Mouse (Mus musculus): ENCODE results near the gene Tpst2. TPM values are rescaled to one million over a fixed set of nuclear protein-coding genes. Genes with fewer than 3 reads are reported as not detected.
A peak's percentile ranks its signal among the peaks of the same experiment; 100 is the strongest.

The Tpst2 gene
- 243 and 387 TPM in 2 replicates for polyA plus RNA-seq (2012; rRNA removed)

DNA sequence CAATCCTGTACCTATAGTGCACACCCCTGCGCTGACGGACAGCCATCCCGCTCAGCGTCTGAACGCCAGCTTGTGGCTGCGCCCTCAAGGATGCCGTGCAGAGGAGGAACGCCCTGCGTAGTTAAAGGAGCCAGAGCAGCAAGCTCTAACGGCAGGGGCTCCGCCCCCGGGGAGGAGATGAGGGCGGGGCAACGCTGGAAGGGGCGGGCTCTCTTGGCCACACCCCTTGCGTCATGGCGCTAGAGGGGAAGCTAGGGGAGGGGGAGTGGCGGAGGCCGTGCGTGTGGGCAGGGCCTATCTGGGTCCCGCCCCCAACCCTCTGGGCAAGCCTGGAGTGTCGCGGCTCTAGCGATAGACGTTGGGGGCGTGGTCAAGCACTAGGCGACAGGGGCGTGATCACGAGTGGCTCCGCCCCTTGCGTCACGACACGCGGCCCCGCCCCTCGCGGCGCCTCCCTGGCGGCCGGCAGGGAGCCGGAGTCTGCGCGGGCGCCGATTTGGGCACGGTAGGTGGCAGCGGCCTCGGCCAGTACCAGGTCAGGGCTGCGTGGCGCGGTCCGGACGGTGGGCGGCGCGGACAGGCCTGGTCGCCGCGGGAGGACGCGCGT is at the start of gene Tpst2:
Gene Tpst2 (plus strand): TSS at position 425 of the 607 bp plus-strand sequence.
- DNase-seq (ENCODE audit: low read depth) = peak; percentile 55

DNA sequence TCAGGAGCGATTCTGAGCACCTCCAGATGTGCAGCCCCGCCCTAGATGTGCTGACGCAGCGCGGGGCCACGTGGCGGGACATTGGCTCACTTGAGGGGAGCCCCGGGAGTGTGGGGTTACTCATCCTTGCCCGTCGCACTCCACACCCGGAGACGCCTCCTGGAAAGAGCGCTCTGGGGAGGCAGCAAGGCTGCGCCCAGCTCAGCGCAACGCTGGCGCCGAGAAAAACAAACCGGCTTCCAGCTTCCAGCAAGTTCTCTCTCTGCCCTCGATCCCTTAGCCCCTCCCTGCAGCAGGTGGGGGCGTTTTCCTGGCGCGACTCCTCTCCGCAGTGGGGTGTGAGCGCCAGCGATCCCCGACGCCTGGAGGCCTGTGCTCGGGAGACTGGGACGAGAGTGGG is 49.1 kb upstream of the Tpst2 start:
- DNase-seq (ENCODE audit: low read depth) = no peak

DNA sequence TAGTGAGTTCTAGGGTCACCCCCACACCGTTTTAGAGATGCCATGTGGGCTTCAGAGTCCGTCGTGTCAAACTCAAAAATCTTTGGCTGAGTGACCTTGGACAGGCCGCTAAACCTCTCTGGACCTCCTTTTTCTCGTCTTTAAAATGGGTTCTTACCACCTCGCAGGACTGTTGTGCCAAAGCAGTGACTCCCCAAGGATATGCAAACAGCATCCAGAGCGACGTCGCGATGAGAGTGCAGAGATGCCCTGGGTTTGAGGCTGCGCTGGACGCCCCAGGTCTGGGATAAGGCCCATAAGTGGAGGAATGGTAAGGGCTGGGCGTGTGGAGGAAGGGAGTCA is 48.6 kb upstream of the Tpst2 start:
- DNase-seq (ENCODE audit: low read depth) = no peak

DNA sequence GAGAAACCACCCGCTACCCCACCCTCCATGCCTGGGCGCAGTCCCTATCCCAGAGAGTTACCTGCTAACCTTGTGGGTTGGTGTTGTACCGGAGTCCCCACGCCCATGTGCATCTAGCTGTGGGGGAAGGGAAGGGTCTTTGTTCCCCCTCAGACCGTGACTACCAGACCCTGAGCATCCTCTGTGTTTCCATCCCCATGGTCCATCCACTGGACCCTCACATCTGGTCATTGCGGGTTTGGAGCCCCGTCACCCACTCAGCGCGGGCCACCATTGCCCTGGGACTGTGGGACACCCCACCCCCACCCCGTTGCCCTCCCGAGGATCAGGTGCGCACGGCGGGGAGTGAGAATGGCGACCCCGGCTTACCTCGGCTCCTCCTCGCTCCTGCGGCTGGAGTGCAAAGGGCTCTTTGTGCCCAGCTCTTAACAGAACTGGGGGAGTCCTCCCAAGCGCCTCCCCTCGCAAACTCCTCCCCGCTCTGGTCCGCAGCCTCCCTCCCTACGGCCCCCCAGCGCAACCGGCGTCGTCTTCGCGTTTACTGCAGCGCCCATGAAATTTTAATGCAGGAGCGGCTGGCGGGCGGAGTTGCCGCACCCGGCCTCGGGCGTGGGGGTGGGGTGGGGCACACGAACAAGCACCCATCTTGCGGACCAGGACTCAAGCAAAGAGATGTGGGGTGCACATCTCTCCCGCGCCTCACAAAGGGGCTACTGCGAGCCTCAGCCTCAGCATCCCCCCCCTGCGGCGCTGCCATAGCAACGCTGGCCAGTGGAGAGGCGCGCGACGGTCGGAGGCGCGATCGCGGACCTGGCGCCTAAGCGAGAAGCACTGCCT is 48.0 kb upstream of the Tpst2 start:
- no peak for DNase-seq (ENCODE audit: low read depth)

DNA sequence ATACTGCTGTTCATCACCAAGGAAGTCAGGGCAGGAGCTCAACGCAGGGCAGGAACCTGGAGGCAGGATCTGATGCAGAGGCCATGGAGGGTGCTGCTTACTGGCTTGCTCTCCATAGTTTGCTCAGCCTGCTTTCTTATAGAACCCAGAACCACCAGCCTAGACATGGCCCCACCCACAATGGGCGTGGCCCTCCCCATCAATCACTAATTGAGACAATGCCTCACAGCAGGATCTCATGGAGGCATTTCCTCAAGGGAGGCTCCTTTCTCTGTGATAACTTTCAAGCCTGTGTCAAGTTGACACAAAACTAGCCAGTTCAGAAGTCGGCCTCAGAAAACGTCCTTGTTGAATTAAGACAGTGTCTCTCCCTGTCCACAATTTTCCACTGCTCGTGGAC is 40.7 kb upstream of the Tpst2 start:
- DNase-seq (ENCODE audit: low read depth) = no peak

DNA sequence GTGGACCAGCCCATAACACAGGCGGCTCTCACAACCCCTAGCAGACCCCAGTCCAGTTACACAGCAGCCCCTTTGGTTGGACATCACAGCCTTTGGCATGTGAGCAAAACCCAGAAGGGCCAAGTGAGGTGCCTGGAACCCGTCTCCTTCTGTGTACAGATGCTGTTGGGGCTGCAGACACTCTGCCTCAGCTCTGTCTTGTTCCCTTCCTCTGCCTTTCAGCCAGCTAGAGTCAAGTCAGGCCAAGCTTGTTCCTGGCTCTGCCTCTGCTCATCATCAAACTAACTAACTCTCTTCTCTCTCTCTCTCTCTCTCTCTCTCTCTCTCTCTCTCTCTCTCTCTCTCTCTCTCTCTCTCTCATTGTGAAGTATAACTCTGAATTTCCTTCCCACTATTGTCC is 39.9 kb upstream of the Tpst2 start:
- no peak for DNase-seq (ENCODE audit: low read depth)

DNA sequence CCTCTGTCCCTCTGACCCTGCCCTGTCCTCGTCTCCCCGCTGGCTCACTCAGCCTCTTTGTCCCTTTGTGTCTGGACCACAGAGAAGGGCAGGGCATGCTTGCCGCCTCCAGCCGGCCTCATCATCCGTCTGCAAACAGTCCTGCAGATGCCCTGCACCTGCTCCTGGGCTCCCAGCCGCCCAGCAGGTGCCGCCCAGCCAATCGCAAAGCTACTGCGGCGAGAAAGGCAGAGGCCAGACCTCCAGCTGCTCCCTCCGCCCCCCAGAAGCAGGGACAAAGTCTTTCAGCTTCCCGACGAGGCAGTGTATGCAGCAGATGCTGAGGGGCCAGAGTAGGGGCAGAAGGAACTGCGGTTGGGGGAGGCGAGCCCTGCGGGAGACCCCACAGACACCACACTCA is 39.1 kb upstream of the Tpst2 start:
- no peak for DNase-seq (ENCODE audit: low read depth)

DNA sequence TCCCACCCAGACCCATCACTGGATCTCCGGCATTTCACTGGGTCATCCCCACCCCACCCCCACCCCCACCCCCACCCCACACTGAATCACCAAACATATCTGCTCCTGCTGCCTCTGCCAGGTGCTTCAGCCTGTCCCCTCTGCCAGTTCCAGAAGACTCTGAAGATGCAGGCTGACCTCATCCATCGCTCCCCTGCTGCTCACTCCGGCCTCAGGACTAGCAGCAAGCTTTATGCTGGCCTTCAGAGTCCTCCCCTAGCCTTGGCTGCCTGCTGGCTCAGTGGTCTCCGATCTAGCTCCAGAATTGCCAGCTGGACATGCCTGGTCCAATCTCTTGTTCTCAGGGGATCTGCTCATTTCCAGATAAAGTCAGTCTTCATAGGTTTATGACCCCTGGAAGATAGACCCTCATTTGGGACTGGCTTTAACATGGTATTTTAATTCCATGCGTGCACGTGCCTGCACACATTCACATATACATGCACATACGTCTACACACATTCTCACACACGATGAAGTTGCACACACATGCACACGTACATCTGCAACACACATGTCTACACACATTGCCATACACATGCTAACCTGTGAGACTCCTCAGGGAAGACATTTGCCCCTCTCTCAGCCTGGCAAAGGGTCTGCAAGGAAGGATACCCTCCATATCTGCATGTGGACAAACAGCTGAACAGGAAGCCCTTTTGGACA is 38.5 kb upstream of the Tpst2 start:
- DNase-seq (ENCODE audit: low read depth) = no peak

DNA sequence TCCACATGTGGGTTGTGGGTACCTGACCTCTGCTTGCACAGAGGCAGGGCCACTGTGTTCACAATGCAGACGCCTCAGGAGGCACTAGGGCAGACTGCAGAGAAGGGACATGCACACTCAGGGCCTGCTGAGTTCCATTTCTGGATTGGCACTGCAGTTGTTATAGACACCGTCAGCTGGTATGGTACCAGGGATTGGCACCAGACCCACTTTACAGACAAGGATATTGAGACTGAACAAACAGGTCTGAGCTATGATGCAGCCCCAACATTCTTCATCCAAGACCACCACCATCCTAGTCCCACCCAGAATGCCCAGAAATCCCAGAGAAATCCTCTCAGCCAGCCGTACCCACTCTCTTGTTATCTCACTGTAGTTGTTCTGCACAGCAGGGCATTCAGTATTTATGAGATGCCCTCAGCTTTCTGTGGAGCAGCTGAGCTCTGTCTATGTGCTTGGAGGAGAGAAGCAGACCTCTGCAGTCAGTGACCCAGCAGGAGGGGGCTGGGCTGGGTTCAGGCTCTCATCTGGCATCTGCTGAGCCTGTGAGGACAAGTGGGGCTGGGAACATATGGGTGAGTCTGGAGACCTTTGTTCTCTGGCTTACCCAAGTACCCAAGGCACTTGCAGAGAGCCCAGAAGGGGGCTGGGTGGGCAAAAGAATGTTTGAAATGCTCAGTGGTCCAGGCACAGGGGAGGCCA is 37.6 kb upstream of the Tpst2 start:
- DNase-seq (ENCODE audit: low read depth) = no peak

DNA sequence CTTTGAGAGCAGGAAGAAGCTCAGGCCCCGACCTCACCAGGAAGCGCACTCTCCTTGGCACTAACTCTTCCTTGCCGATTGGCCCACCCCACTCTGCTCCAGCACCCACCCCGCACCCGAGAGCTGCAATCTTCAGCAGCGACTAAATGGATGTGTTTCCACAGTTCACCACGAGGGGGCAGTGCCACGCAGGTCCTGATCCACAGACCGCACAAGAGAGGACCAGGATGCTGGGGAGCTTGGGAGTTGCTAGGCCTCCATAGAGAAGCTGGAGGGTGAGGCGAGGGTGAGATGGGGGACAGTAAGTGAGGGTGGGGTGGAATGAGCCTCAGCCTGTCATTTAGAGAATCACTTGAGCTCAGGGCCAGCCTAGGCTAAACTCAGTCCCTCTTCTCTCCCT is 35.7 kb upstream of the Tpst2 start:
- peak; percentile 5 for DNase-seq (ENCODE audit: low read depth)

DNA sequence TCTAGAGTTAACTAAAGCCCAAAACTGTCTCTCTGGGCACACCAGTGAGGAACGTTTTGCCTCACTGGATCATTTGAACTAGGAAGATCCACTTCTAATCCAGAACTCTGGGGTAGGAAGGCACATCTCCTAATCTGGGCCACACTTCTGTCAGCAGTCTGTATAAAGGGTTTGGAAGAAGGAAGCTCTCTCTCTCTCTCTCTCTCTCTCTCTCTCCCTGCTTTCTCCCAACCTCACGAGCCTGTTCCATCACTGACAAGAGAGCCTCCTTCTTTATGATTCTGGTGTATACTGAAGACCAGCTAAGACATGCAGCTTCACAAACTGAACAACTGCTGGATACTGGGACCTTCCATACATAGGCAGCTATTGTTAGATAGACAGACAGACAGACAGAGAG is 34.6 kb upstream of the Tpst2 start:
- no peak for DNase-seq (ENCODE audit: low read depth)

DNA sequence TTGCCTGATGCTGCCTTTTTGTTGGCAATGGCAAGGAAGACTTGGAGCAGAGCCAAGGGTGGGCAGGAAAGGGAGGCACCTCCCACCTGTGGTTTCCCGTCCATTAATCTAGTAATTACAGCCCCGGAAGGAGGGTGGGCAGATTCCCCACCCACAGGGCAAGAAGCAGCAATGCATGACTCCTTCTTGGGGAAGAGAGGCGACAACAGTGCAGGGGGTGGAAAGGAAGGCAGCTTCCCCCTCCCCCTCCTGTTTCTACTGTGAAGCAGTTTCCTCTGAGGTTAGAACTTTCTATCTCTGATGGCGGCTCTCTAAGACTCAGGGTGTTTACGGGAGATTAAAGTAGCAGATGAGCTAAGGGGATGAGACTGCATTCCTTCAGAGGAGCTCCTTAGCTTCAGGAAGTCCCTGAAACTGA is 34.1 kb upstream of the Tpst2 start:
- no peak for DNase-seq (ENCODE audit: low read depth)

DNA sequence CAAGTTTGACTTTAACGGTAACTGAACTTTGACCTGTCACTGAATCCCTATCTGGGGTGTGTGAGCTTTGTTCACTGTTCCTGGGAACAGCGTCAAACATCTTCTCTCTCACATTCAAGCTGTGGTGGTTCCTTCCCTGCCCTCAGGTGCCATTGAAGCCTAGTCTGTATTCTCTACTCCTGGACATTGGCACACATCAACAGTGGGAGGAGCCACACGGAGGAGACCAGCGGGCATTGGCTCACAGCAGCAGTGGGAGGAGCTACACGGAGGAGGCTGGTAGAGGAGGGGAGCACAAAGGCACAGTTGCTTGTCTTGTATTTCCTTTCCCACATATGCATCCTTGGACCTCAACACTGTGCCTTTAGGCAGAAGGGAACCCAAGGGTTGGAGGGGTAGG is 33.5 kb upstream of the Tpst2 start:
- DNase-seq (ENCODE audit: low read depth) = no peak

DNA sequence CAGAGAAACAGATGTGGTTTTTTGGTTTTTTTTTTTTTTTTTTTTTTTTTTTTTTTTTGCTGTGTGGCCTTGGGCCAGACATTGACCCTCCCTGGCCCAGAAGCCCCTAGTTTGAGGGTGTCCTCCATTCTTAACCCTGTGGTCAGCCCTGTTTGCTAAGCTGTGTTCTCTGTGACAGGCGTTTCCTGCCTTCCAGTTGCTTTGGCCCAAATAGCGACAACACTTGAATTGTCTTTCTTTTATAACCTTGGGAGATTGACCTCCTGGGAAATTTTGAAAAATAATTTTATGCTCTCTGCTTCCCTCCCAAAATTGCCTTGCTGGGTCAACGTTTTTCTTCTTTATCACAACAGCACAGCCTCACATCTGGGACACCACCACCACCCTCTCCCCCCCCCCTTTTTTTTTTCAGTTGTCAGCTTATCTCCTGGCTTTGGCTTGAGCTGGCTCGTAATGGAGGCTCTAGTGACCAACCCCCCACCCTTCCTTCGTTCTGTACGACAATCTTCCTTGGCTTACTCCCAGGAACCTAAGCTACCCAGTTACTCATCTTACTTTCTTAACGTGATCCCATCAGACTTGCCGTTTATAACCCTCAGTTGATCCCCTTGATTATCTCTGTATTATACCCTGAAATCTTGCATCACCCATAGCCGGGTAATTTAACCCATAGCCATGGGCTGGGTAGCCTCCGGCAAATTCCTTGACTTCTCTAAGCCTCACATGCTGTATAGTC is 32.8 kb upstream of the Tpst2 start:
- no peak for DNase-seq (ENCODE audit: low read depth)

DNA sequence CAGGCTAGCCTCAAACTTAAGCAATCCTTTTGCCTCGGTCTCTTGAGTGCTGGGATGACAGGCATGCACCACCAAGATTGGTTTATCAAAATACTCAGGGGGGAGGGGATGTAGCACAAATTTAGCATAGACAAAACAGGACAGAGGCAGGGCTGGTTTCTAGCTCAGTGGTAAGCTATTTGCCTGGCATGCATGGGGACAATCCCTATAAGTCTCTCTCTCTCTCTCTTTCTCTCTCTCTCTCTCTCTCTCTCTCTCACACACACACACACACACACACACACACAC is 32.3 kb upstream of the Tpst2 start:
- no peak for DNase-seq (ENCODE audit: low read depth)

DNA sequence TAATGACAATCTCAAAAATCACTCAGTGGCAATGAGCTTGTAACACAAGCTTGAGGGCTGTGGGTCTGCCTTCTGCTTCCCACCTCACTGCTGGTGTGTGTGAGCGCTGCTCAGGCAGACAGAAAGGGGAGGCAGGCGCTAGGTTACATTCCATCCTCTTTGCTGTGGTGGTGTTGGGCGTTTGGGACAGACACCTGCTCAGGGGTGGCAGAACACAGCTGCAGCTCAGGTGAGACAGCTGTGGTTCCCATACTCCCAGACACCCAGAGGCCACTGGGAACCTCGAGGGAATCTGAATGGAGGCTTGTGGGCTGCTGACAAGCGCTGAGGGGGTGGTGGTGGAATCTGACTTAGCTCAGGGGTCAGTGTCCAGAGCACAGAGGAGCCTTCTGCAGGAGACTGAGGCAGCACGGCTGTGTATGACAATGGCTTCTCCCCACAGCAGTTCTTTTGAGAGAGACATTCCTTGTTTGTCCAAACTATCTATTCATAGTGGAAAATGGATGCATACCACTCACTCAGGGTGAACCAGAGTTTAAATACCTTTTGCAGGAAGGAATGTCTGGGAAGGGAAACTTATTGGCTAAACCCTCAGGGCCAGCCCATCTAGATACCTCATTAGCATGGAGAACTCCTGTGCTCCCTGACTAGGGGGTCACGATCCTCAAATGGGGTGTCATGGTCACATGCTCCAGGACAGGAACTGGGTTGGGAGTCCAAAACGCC is 31.4 kb upstream of the Tpst2 start:
- no peak for DNase-seq (ENCODE audit: low read depth)

DNA sequence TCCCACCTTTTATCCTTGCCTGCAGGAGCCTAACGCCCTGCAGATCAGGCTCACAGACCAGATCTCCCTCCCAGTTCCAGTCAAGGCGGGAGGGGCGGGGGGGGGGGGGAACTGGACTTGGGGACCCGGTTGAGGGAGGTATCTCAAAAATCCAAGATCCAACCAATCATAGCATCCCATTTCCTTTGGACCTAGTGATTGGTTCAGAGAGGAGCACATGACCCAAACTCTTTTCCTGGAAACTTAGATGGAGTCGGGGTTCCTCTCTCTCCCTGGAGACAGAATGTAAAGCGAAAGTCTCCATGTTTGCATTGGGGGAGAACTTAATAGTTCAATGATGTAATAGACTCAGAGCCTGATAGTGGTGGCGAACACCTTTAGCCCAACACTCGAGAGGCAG is 29.1 kb upstream of the Tpst2 start:
- no peak for DNase-seq (ENCODE audit: low read depth)

DNA sequence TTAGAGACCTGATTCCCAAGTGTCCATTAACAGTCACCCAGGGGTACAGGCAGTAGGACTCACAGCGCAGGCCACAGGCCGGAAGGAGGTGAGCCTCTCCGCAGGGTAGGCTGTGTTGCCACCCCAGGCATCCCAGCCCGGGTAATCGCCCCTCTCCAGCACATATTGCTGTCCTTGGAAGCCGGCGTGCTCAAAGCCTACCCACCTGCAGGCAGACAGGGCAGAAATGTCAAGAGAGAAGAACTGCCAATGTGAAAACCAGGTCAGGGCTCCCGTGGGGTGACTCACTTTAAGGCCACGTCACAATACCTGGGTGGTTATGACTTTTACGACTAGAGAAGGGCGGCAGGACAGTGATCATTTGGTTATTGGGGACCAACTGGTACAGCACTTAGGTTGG is 27.4 kb upstream of the Tpst2 start:
- DNase-seq (ENCODE audit: low read depth) = no peak

DNA sequence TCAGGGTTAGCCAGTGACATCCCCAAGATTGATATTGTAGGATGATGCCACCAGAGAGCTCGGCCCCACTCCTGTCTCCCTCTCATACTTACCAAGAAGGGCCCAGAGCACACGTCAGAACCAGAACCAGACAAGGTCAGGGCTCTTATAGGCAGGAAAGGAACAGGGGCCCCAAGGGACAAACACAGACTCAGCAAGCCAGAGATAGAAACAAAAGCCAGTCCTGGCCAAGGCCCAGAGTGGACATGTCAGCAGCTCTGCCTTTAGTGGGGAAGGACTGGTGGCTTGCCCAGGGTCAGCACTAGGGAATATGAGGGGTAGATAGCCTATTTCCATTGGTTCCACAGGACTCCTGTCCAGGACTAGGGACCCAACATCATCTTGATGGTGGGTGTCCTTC is 24.1 kb upstream of the Tpst2 start, which contains the start of gene Cryba4:
Gene Cryba4 (minus strand): TSS at position 119 of the 400 bp plus-strand sequence.
- DNase-seq (ENCODE audit: low read depth) = no peak

DNA sequence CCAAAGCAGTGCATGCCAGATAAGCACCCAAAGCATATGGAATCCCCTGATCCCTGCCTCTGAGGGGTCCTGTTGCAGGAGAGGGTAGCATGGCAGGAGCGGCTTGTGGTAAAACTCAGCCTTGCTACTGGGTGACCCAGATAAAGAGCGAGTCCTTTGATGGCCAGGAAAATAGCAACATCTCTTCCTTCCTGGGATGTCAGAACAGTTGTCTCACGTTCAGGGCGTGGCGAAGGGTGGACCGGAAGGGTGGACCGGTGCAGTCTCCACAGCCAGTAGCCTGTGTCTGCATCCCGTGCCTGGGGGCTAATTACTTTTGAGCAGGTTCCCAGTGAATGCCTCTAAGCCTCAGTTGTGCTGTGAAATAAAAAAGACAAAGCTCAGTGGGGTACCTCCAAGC is 23.3 kb upstream of the Tpst2 start:
- no peak for DNase-seq (ENCODE audit: low read depth)

DNA sequence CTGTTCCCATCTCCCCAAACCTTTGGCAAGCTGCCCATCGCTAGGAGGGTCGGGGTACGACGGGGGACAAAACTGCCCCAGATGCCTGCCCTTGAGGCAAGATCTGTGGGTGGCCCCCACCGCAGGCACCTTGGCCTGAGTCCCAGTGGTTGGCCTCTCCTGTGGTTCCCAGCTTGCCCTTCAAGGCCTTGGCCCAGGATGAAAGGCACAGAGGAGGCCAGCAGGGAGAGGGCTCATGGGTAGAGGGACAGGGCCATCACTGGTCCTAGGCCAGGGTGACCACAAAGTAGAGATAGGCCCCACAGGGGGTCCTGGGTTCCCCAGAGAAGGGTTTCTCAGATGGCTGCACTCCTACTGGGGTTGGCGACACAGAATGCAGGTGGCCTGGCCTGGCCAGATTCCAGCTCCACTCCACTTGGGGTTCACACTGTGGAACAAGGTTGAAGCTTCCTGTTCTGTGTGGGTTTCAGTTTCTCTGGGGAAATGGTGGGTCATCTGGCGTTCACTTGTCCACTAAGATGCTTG is 22.1 kb upstream of the Tpst2 start:
- no peak for DNase-seq (ENCODE audit: low read depth)
